Mouse (Mus musculus) stomach, postnatal 0 days (tissue): ENCODE results near the gene Mcoln1.

Experiments
- CTCF ChIP-seq: IDR thresholded peaks from 2 replicates; pipeline ENCODE4 v1.5.1; 2016; ENCODE audit warnings: antibody characterized with exemption, low read depth, mild to moderate bottlenecking, moderate library complexity
- EP300 ChIP-seq: optimal IDR thresholded peaks from 2 replicates; pipeline ENCODE3; 2016; ENCODE audit warnings: antibody characterized with exemption

DNA sequence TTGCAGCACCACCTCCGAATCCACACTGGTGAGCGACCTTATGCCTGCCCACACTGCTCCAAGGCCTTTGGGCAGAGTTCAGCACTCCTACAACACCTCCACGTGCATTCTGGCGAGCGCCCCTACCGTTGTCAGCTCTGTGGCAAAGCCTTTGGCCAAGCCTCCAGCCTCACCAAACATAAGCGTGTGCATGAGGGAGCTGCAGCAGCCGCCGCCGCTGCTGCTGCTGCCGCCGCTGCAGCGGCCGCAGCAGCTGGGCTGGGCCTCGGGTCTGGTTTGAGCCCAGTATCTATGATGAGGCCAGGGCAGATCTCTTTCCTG is 3.9 kb upstream of the Mcoln1 start:
- no peak for TF ChIP-seq CTCF
- TF ChIP-seq EP300, result no peak
